12 mouse cellular contexts compared by ENCODE assay signal in genomic region chr15:12243792-12244191, GRCm38 (mm10). TPM values are rescaled to one million over a fixed set of nuclear protein-coding genes. Genes with fewer than 3 reads are reported as not detected.
DNase-seq lines count a peak whose midpoint lies in the region; ATAC-seq and TF ChIP-seq lines count a peak whose summit lies in the region.
"Had no signal": no experiment of that assay in that cellular context is flagged by ENCODE, and none has a peak within 500 bp of the region (broad histone marks: within the 10 kb centered on the region; RNA-seq: fewer than 3 reads in every experiment).

No protein-coding gene starts in this region.

- 0 out of 2 replicates have a peak, but pooled peaks cover 4% of the 10 kb centered on the region for H3K4me1 ChIP-seq in kidney, embryonic 15.5 days
- H3K4me1 ChIP-seq in bone marrow macrophage, adult 2 months (ENCODE audit: control insufficient read depth, insufficient read depth, low read length), result peaks cover 12% of the 10 kb centered on the region
- H3K4me1 ChIP-seq: hindbrain, embryonic 15.5 days had no signal

- H3K36me3 ChIP-seq in kidney, embryonic 15.5 days, result peaks cover 58% of the 10 kb centered on the region

- TF ChIP-seq POLR2A in bone marrow macrophage, adult 2 months (IDR thresholded peaks at IDR 0.05; ENCODE audit: borderline replicate concordance, low read depth, low read length), result no peak

- no peak overlapping the region for H3K27ac ChIP-seq in kidney, embryonic 15.5 days
- H3K27ac ChIP-seq in bone marrow macrophage, adult 2 months (ENCODE audit: insufficient read depth, low read depth, low read length), result peak overlapping the region; percentile 13; the same call in 1 of the 2 replicates
- H3K27ac ChIP-seq: forebrain, embryonic 10.5 days; hindbrain, embryonic 15.5 days; liver, embryonic 13.5 days had no signal

- peak; percentile 66 for DNase-seq in kidney, adult 18-20 months
- peak; percentile 98 for DNase-seq in heart, adult 11 months
- peak; percentile 67 to 74 for DNase-seq in heart, postnatal 36 days
- DNase-seq in thymus, postnatal 10 days (ENCODE audit: low spot score in 2 of 2), result no peak
- no peak for DNase-seq in right cerebral cortex, postnatal 36 days (ENCODE audit: low spot score in 2 of 2)
- no peak for DNase-seq in left cerebral cortex, adult 11 months (ENCODE audit: low spot score)
- DNase-seq: cerebellum, postnatal 14 days; liver, embryonic 13.5 days had no signal

- H3K9ac ChIP-seq in kidney, embryonic 15.5 days, result no peak overlapping the region
- H3K9ac ChIP-seq: hindbrain, embryonic 15.5 days; liver, embryonic 13.5 days had no signal

- intact Hi-C loops in heart, postnatal 36 days (cut with DNase I), result no loop called here

- H3K4me3 ChIP-seq in kidney, embryonic 15.5 days (replicated peaks), result no peak overlapping the region
- H3K4me3 ChIP-seq in bone marrow macrophage, adult 2 months (ENCODE audit: insufficient read depth, low read length), result no peak overlapping the region
- H3K4me3 ChIP-seq: forebrain, embryonic 10.5 days; hindbrain, embryonic 15.5 days; liver, embryonic 13.5 days had no signal

- ATAC-seq in kidney, embryonic 15.5 days (replicated peaks; ENCODE audit: low FRiP score), result no peak

- no peaks in the 10 kb centered on the region for H3K9me3 ChIP-seq in kidney, embryonic 15.5 days (replicated peaks)
- H3K9me3 ChIP-seq: forebrain, embryonic 10.5 days; hindbrain, embryonic 15.5 days; liver, embryonic 13.5 days had no signal

- H3K4me2 ChIP-seq in kidney, embryonic 15.5 days, result no peak overlapping the region
- H3K4me2 ChIP-seq: hindbrain, embryonic 15.5 days; liver, embryonic 13.5 days had no signal

- WGBS in kidney, embryonic 15.5 days, result 70% methylated on average over 3 of the region's 3 CpGs

- no peak for TF ChIP-seq CTCF in bone marrow macrophage, adult 2 months (IDR thresholded peaks at IDR 0.05; ENCODE audit: low read depth, low read length)

- no peaks in the 10 kb centered on the region for H3K27me3 ChIP-seq in kidney, embryonic 15.5 days
- H3K27me3 ChIP-seq: hindbrain, embryonic 15.5 days; liver, embryonic 13.5 days had no signal

RNA-seq across cellular contexts. Expression of gene Mtmr12, which starts 39.0 kb away (rescaled TPM):
- 20.9 and 21.1 TPM in 2 replicates for polyA plus RNA-seq in kidney, embryonic 15.5 days (2015; fragmentation: Nextera tagmentation; extraction: Ambion mirVana)
- 28.8 and 30.0 TPM in 2 replicates for polyA plus RNA-seq in bone marrow macrophage, adult 2 months (2012; ENCODE audit: insufficient read depth, insufficient read length, missing spikeins)
- 10 to 100 TPM in 1 of 2 experiments, 1 to 10 TPM in 1; 9.5 to 10.0 TPM for total RNA-seq in heart, postnatal 36 days (2021)

Comparison
In these comparisons a context has a peak if more than half of its experiments do, and no peak if none do; other contexts are left out.
1. DNase-seq: peak in kidney, adult 18-20 months (single experiment), heart, adult 11 months (single experiment) and heart, postnatal 36 days (2 of 2); none in thymus, postnatal 10 days (0 of 2), right cerebral cortex, postnatal 36 days (0 of 2) and left cerebral cortex, adult 11 months (single experiment).